Mouse (Mus musculus): ENCODE results near the gene Afdn. TPM values are rescaled to one million over a fixed set of nuclear protein-coding genes. Genes with fewer than 3 reads are reported as not detected.
"Not testable (repeated sequence)": the region's sequence is repeated elsewhere in the genome, so short reads cannot be mapped to it uniquely, and the experiment has no call there.

The Afdn gene
- polyA plus RNA-seq, 1 experiment from 2014 or later = 131 TPM

DNA sequence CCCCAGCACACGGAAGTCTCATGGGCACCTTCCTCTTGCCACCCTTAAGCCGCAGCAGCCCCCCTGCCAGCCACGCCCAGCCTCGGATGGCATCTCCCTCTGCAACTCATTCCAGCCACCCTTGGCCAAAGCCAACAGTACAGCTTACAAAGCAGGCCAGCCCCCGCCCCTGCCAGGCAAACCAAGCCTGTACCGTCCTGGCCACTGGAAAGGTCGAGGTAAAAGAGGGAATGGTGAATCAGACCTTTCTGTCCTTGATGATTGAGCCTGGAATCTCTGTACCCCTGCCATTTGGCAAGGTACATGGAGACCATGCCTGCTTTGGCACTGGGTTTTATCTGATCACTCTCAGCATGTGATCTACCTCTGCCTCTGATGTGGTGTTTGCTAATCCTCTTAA lies 138.9 kb downstream of the Afdn start:
- no peak for ATAC-seq (ENCODE audit: low FRiP score, low read depth)
- Histone ChIP-seq H3K4me3 (no peak overlapping the region), H3K4me1 (replicated peaks) (no peaks in the 10 kb centered on the region), H3K36me3 (peaks cover 51% of the 10 kb centered on the region), H3K9me3 (no peaks in the 10 kb centered on the region), H3K27ac (replicated peaks) (no peak overlapping the region), H3K27me3 (no peaks in the 10 kb centered on the region), H3K4me2 (no peak overlapping the region), H3K9ac (no peak overlapping the region)
- 93% methylated on average over 7 of the region's 7 CpGs for WGBS

DNA sequence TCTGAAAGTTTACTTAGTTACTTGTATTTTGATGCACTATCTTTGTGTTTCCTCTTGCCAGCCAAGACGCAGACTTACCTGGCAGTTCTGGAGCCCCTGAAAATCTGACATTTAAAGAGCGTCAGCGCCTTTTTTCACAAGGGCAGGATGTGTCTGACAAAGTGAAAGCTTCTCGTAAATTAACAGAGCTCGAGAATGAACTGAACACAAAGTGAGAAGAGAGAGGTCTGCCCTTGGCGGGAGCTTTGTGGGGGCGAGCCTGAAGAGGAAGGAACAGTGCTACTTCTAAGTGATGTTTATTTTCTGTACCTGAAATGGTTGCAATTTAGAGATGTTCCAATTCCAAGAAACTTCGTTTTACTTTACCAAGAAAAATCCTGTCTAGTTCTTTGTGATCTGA lies 143.5 kb downstream of the Afdn start:
- no peak overlapping the region for H3K27ac ChIP-seq (replicated peaks)
- no peaks in the 10 kb centered on the region for H3K9me3 ChIP-seq
- H3K4me2 ChIP-seq = no peak overlapping the region
- ATAC-seq (ENCODE audit: low FRiP score, low read depth) = no peak
- H3K4me1 ChIP-seq (replicated peaks) = no peaks in the 10 kb centered on the region
- peaks cover 64% of the 10 kb centered on the region for H3K36me3 ChIP-seq
- H3K9ac ChIP-seq = no peak overlapping the region
- no peaks in the 10 kb centered on the region for H3K27me3 ChIP-seq
- WGBS = 95% methylated on average over 8 of the region's 8 CpGs
- H3K4me3 ChIP-seq = no peak overlapping the region

DNA sequence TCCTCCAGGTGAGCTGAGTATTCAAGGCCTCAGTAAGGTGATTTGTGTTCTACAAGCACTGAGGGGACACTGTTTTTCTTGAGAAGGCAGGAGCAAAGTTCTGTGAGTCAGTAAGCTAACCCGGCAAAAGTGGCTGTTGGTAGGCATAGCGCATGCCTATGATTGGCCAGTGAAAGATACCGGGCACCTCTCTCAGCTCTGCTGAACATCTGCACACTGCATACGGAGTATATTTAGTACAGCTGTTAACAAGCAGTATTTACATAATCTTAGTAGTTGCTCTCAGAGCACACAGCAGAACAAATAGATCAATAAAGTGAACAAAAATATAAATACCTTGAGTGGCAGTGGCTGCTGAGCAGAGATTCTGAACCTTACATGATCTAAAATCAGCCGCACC lies 146.7 kb downstream of the Afdn start:
- H3K36me3 ChIP-seq = peaks cover 47% of the 10 kb centered on the region

DNA sequence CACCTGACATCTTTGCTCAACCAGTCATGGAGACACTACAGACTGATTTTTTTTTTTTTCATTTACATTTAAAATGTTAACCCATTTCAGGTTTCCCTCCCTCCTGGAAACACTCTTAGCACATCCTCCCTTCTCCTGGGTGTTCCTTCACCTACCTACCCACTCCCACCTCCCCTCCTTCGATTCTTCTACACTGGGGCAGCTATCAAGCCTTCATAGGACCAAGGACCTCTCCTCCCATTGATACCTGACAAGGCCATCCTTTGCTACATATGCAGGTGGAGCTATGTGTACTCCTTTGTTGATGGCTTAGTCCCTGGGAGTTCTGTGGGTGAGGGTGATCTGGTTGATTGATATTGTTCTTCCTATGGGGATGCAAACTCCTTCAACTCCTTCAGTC lies 147.3 kb downstream of the Afdn start:
- Histone ChIP-seq H3K27ac (replicated peaks) (no peak overlapping the region), H3K4me3 (no peak overlapping the region), H3K9ac (no peak overlapping the region), H3K9me3 (no peaks in the 10 kb centered on the region), H3K4me1 (replicated peaks) (no peaks in the 10 kb centered on the region), H3K27me3 (no peaks in the 10 kb centered on the region), H3K36me3 (peaks cover 47% of the 10 kb centered on the region), H3K4me2 (no peak overlapping the region)
- WGBS = 94% methylated on average over 1 of the region's 1 CpGs
- ATAC-seq (ENCODE audit: low FRiP score, low read depth) = no peak

More for the DNA sequence above, 146.7 kb downstream of the Afdn start:
- H3K4me3 ChIP-seq = no peak overlapping the region
- no peaks in the 10 kb centered on the region for H3K27me3 ChIP-seq
- no peak overlapping the region for H3K27ac ChIP-seq (replicated peaks)
- no peak overlapping the region for H3K4me2 ChIP-seq
- no peaks in the 10 kb centered on the region for H3K9me3 ChIP-seq
- H3K9ac ChIP-seq = no peak overlapping the region
- H3K4me1 ChIP-seq (replicated peaks) = no peaks in the 10 kb centered on the region
- ATAC-seq (ENCODE audit: low FRiP score, low read depth) = no peak
- WGBS = 96% methylated on average over 5 of the region's 5 CpGs

DNA sequence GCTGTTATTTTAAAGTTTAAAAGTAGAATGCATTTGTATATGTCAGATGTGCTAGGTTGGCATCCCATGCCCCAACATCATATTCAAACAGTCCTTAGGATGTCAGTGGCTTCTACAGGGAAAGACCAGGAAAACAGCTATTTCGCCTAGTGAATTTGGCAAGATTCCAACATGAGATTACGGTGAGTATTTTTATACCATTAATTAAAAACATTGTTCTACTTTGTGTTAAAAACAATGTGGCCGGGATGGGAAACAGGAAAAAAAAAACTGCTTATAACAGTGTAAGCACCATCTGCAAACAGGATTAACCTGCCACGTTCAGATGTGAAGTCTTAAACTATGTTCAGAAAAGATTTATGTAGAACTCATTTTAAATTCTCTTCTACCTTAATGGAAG lies 153.6 kb downstream of the Afdn start:
- no peak overlapping the region for H3K27ac ChIP-seq (replicated peaks)
- no peak overlapping the region for H3K4me2 ChIP-seq
- ATAC-seq (ENCODE audit: low FRiP score, low read depth) = no peak
- H3K4me1 ChIP-seq (replicated peaks) = no peaks in the 10 kb centered on the region
- H3K27me3 ChIP-seq = no peaks in the 10 kb centered on the region
- no peak overlapping the region for H3K9ac ChIP-seq
- no peaks in the 10 kb centered on the region for H3K36me3 ChIP-seq
- whole genome bisulfite sequencing = 63% methylated on average over 4 of the region's 4 CpGs
- no peaks in the 10 kb centered on the region for H3K9me3 ChIP-seq
- H3K4me3 ChIP-seq = no peak overlapping the region

DNA sequence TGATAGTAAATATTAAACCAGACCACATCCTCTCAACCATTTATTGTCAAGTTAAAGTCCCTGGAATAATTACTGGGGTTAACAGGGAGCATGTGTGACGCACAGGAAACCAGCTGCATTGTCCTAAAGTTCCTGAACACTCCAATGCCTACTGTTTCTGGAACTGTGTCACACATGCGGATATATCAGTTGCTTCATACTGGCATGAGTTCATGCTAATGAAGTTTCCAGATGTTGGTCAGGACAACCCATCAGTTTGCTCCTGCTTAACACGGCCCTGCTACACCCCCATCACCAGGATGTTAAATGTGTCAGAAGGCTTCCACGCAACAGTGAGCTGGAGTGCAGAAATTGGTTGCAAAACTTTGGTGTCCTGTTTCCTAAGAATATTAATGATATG lies 154.2 kb downstream of the Afdn start:
- no peak overlapping the region for H3K4me3 ChIP-seq
- H3K9ac ChIP-seq = no peak overlapping the region
- 76% methylated on average over 4 of the region's 4 CpGs for whole genome bisulfite sequencing
- H3K36me3 ChIP-seq = no peaks in the 10 kb centered on the region
- no peaks in the 10 kb centered on the region for H3K9me3 ChIP-seq
- no peak overlapping the region for H3K27ac ChIP-seq (replicated peaks)
- H3K4me2 ChIP-seq = no peak overlapping the region
- H3K27me3 ChIP-seq = no peaks in the 10 kb centered on the region
- H3K4me1 ChIP-seq (replicated peaks) = no peaks in the 10 kb centered on the region
- ATAC-seq (ENCODE audit: low FRiP score, low read depth) = no peak

DNA sequence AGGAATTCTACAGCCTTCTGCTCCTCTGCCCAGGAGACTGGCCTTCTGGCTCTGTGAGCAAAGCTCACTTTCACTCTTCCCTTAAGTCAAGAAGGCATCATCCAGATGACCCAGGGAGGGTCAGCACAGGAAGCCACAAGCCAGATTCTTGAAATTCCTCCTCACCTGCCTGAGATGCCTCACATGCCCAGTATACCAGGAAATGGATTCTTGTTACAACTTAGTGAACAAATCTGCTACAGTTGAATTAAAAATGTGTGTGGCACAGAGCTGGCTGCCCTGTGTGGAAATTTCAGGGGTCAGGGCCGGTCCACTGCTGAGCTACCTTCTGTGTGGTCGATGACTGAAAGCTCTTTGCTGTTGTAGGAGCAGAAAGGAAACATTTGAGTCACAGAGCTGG lies 160.4 kb downstream of the Afdn start:
- no peak overlapping the region for H3K4me3 ChIP-seq
- no peak overlapping the region for H3K27ac ChIP-seq (replicated peaks)
- H3K27me3 ChIP-seq = no peaks in the 10 kb centered on the region
- 82% methylated on average over 2 of the region's 2 CpGs for WGBS
- H3K36me3 ChIP-seq = no peaks in the 10 kb centered on the region
- no peak for ATAC-seq (ENCODE audit: low FRiP score, low read depth)
- H3K4me2 ChIP-seq = no peak overlapping the region
- H3K9me3 ChIP-seq = no peaks in the 10 kb centered on the region
- H3K4me1 ChIP-seq (replicated peaks) = no peaks in the 10 kb centered on the region
- no peak overlapping the region for H3K9ac ChIP-seq

DNA sequence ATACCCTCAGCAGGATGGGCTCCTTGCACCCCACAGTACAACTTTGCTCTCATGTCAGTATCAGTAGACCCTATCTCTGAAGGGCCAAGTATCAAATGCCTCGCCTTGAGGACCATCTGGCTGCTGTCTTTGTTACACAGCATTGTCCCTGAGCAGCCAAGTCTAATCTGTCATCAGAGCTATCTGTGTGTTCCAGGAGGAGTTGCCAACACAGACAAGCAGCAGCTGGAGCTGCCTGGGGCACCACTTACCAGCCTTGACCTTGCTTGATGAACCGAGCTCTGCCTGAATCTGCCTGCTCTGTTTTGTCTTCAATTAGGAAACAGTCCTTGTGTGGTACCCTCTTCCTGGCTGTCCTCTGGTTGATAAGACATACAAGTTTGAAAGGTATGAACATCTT lies 163.1 kb downstream of the Afdn start:
- 69% methylated on average over 2 of the region's 2 CpGs for WGBS
- Histone ChIP-seq H3K27ac (replicated peaks) (no peak overlapping the region), H3K9ac (no peak overlapping the region), H3K9me3 (no peaks in the 10 kb centered on the region), H3K27me3 (no peaks in the 10 kb centered on the region), H3K4me3 (no peak overlapping the region), H3K4me1 (replicated peaks) (no peaks in the 10 kb centered on the region), H3K4me2 (no peak overlapping the region), H3K36me3 (no peaks in the 10 kb centered on the region)
- ATAC-seq (ENCODE audit: low FRiP score, low read depth) = peak; percentile 52; the same call in 1 of the 2 replicates

DNA sequence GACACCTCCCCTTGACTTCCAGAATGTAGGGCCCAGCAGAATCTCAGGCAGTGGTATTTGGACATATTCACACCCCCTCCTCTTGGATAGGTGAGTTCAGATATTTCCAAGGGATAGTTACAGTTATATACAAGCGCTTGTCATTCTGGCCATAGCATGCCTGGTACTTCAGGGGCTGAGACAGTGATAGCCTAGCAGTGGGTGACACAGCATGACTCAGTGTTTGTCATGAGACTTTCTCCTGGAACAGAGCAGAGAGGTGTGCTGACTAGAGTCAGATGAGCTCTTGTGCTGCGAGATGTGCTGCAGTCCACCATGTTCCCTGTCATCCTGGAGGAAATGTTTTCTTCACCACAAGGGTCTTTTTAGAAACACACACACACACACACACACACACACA lies 164.2 kb downstream of the Afdn start:
- no peak for ATAC-seq (ENCODE audit: low FRiP score, low read depth)
- Histone ChIP-seq H3K9me3 (no peaks in the 10 kb centered on the region), H3K4me3 (no peak overlapping the region), H3K36me3 (no peaks in the 10 kb centered on the region), H3K27me3 (no peaks in the 10 kb centered on the region), H3K27ac (replicated peaks) (no peak overlapping the region), H3K9ac (no peak overlapping the region), H3K4me2 (no peak overlapping the region), H3K4me1 (replicated peaks) (no peaks in the 10 kb centered on the region)
- WGBS = 88% methylated on average over 2 of the region's 2 CpGs

DNA sequence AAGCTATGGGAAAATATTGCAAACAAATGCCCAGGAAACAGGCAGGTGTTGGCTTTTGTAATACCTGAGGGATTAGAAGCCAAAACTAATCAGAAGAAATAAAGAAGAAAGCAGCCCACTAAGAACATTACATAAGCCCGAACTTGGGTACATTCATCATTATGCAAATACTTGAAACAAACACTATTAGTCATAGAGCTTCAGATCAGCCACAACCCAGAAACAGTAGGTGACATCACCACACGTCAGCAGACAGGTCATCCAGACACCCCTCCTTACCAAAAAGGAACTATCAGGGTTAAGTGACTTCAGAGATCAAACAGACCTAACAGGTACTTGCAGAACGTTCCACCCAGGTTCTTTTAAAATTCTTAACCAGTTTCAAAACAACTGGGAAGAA lies 165.6 kb downstream of the Afdn start:
- no peak overlapping the region for H3K9ac ChIP-seq
- ATAC-seq (ENCODE audit: low FRiP score, low read depth) = no peak

DNA sequence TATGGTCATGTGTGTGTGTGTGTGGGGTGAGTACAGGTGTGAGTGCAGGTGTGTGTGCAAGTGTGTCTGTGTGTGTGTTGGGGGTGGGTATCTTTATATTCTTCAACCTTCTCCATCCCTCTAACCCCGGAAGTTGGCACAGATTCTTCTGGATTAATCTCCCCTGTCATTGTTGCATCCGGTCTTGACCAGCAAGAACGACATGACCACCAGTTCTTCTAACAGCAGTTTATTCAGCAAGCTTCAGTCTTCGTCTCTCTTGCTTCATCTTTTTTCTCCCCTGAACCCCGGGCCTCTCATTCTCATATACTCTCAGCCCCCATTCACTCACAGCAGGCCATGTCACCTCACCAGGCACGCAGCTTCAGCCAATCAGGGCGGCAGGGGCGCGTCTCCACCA lies 170.1 kb downstream of the Afdn start:
- H3K9me3 ChIP-seq = no peaks in the 10 kb centered on the region
- WGBS = 88% methylated on average over 9 of the region's 9 CpGs

More for the DNA sequence above, 165.6 kb downstream of the Afdn start:
- H3K27me3 ChIP-seq = no peaks in the 10 kb centered on the region
- H3K9me3 ChIP-seq = no peaks in the 10 kb centered on the region
- no peak overlapping the region for H3K27ac ChIP-seq (replicated peaks)
- WGBS = 78% methylated on average over 3 of the region's 3 CpGs
- H3K4me3 ChIP-seq = no peak overlapping the region
- no peaks in the 10 kb centered on the region for H3K36me3 ChIP-seq
- no peak overlapping the region for H3K4me2 ChIP-seq
- no peaks in the 10 kb centered on the region for H3K4me1 ChIP-seq (replicated peaks)

DNA sequence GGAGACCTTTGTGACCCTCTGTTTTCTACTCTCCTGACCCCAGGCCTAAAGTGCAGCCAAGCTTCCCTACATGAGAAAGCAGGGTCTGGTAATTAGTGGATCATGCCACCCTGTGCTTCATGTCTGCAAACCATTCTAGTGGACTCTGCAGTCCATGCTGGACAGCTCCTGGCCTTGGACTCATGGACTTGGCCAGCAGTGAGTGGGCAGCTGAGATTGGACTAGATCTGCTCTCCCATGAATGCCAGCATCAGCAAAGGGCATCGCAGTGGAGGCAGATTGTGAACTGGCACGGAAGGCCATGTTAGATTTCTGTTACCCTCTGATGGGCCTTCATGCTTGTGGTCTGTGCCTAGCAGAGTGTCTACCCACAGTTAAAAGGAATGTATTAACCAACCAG lies 175.0 kb downstream of the Afdn start:
- not testable (repeated sequence) for H3K4me3 ChIP-seq; ATAC-seq (ENCODE audit: low FRiP score, low read depth); H3K9ac ChIP-seq; H3K27me3 ChIP-seq; H3K9me3 ChIP-seq; H3K4me2 ChIP-seq; H3K4me1 ChIP-seq (replicated peaks); H3K36me3 ChIP-seq; H3K27ac ChIP-seq (replicated peaks)
- WGBS = 93% methylated on average over 2 of the region's 2 CpGs

More for the DNA sequence above, 170.1 kb downstream of the Afdn start:
- Histone ChIP-seq H3K27ac (replicated peaks) (no peak overlapping the region), H3K4me3 (no peak overlapping the region), H3K36me3 (no peaks in the 10 kb centered on the region), H3K4me1 (replicated peaks) (no peaks in the 10 kb centered on the region), H3K9ac (no peak overlapping the region), H3K4me2 (no peak overlapping the region), H3K27me3 (no peaks in the 10 kb centered on the region)
- ATAC-seq (ENCODE audit: low FRiP score, low read depth) = no peak

DNA sequence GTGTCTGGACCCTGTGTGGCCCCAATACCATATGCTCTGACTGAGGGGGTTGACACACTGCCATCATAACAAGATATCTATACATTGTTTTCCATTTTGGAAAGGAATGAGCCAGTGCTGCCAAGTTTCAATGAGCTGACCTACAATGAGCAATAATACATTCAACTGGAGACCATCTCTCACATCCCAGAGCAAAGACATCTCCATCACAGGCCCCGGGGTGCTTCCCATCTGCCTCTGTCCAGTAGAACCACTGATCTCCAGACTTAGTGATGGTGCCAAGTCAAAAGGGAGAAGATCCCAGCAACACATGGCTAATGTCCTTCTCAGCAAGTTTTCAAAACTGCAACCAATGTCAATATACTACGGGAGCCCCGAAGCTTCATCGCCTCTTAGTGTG lies 177.4 kb downstream of the Afdn start:
- Histone ChIP-seq H3K9me3 (no peaks in the 10 kb centered on the region), H3K36me3 (no peaks in the 10 kb centered on the region), H3K4me2 (no peak overlapping the region), H3K27ac (replicated peaks) (no peak overlapping the region), H3K9ac (no peak overlapping the region), H3K4me3 (no peak overlapping the region), H3K4me1 (replicated peaks) (no peaks in the 10 kb centered on the region), H3K27me3 (no peaks in the 10 kb centered on the region)
- ATAC-seq (ENCODE audit: low FRiP score, low read depth) = no peak
- WGBS = 96% methylated on average over 4 of the region's 4 CpGs

All from hindbrain, embryonic 15.5 days (tissue).